Comparison of ENCODE assay signal across 13 mouse cellular contexts in genomic region chr11:62466546-62466945, GRCm38 (mm10). TPM values are rescaled to one million over a fixed set of nuclear protein-coding genes. Genes with fewer than 3 reads are reported as not detected.
DNase-seq lines count a peak whose midpoint lies in the region; ATAC-seq and TF ChIP-seq lines count a peak whose summit lies in the region.
"Had no signal": no experiment of that assay in that cellular context is flagged by ENCODE, and none has a peak within 500 bp of the region (broad histone marks: within the 10 kb centered on the region; RNA-seq: fewer than 3 reads in every experiment).

No protein-coding gene starts in this region.

- peak overlapping the region; percentile 14; the same call in 1 of the 2 replicates for H3K9ac ChIP-seq in liver, embryonic 13.5 days
- no peak overlapping the region for H3K9ac ChIP-seq in stomach, postnatal 0 days (ENCODE audit: low read length)
- H3K9ac ChIP-seq in forebrain, embryonic 12.5 days = no peak overlapping the region
- H3K9ac ChIP-seq in forebrain, embryonic 13.5 days = no peak overlapping the region

- H3K27me3 ChIP-seq in liver, embryonic 13.5 days = no peaks in the 10 kb centered on the region
- no peaks in the 10 kb centered on the region for H3K27me3 ChIP-seq in stomach, postnatal 0 days (ENCODE audit: control insufficient read depth, insufficient read depth, low read length)
- H3K27me3 ChIP-seq in forebrain, embryonic 12.5 days = no peaks in the 10 kb centered on the region
- H3K27me3 ChIP-seq in forebrain, embryonic 13.5 days = no peaks in the 10 kb centered on the region

- 0 out of 2 replicates have a peak, but pooled peaks cover under 1% of the 10 kb centered on the region for H3K36me3 ChIP-seq in liver, embryonic 13.5 days
- H3K36me3 ChIP-seq in stomach, postnatal 0 days (ENCODE audit: control insufficient read depth, insufficient read depth, low read length) = no peaks in the 10 kb centered on the region
- no peaks in the 10 kb centered on the region for H3K36me3 ChIP-seq in forebrain, embryonic 12.5 days (replicated peaks)
- no peaks in the 10 kb centered on the region for H3K36me3 ChIP-seq in forebrain, embryonic 13.5 days (ENCODE audit: poor library complexity, severe bottlenecking)

- no peak for TF ChIP-seq EP300 in stomach, postnatal 0 days (optimal IDR thresholded peaks at IDR 0.05)

- H3K4me1 ChIP-seq in liver, embryonic 13.5 days (replicated peaks) = peaks cover 62% of the 10 kb centered on the region
- no peaks in the 10 kb centered on the region for H3K4me1 ChIP-seq in stomach, postnatal 0 days (replicated peaks; ENCODE audit: control insufficient read depth, insufficient read depth)
- no peaks in the 10 kb centered on the region for H3K4me1 ChIP-seq in forebrain, embryonic 12.5 days
- H3K4me1 ChIP-seq in forebrain, embryonic 13.5 days = peaks cover 4% of the 10 kb centered on the region; the same call in 1 of the 2 replicates
- H3K4me1 ChIP-seq: midbrain, embryonic 10.5 days had no signal

- 10% methylated on average over 3 of the region's 3 CpGs for WGBS in liver, embryonic 13.5 days (ENCODE audit: insufficient replicate concordance)
- WGBS in stomach, postnatal 0 days = 73% methylated on average over 3 of the region's 3 CpGs
- 97% methylated on average over 3 of the region's 3 CpGs for WGBS in forebrain, embryonic 12.5 days
- WGBS in forebrain, embryonic 13.5 days = 90% methylated on average over 3 of the region's 3 CpGs

- peak; percentile 35 for DNase-seq in lung, postnatal 36 days
- DNase-seq in lung, postnatal 4 days = no peak
- DNase-seq in MEL-GATA-1-ER (ENCODE audit: extremely low read depth, low read depth) = peak; percentile 97
- peak; percentile 56 for DNase-seq in liver, embryonic 13.5 days
- DNase-seq in stomach, postnatal 0 days (ENCODE audit: low spot score) = peak; percentile 37
- DNase-seq in gastrocnemius, postnatal 10 days = no peak
- DNase-seq: adrenal gland, adult 8-10 months; cerebellum, postnatal 36 days had no signal

- H3K4me3 ChIP-seq in liver, embryonic 13.5 days (replicated peaks) = no peak overlapping the region
- no peak overlapping the region for H3K4me3 ChIP-seq in stomach, postnatal 0 days (ENCODE audit: low read depth, low read length)
- H3K4me3 ChIP-seq in forebrain, embryonic 12.5 days (replicated peaks) = no peak overlapping the region
- H3K4me3 ChIP-seq in forebrain, embryonic 13.5 days = no peak overlapping the region
- H3K4me3 ChIP-seq: erythroblast, embryonic 14.5 days; midbrain, embryonic 10.5 days had no signal

- H3K27ac ChIP-seq in liver, embryonic 13.5 days = peak overlapping the region; percentile 83
- no peak overlapping the region for H3K27ac ChIP-seq in stomach, postnatal 0 days (replicated peaks)
- H3K27ac ChIP-seq in forebrain, embryonic 12.5 days = no peak overlapping the region
- H3K27ac ChIP-seq in forebrain, embryonic 13.5 days = no peak overlapping the region
- H3K27ac ChIP-seq: midbrain, embryonic 10.5 days had no signal

- TF ChIP-seq CTCF in stomach, postnatal 0 days (IDR thresholded peaks at IDR 0.05; ENCODE audit: low read depth) = no peak

- H3K4me2 ChIP-seq in liver, embryonic 13.5 days = peak overlapping the region; percentile 10
- no peak overlapping the region for H3K4me2 ChIP-seq in stomach, postnatal 0 days (replicated peaks; ENCODE audit: low read depth)
- no peak overlapping the region for H3K4me2 ChIP-seq in forebrain, embryonic 12.5 days
- no peak overlapping the region for H3K4me2 ChIP-seq in forebrain, embryonic 13.5 days

- H3K9me3 ChIP-seq in liver, embryonic 13.5 days (replicated peaks) = no peaks in the 10 kb centered on the region
- no peaks in the 10 kb centered on the region for H3K9me3 ChIP-seq in stomach, postnatal 0 days (ENCODE audit: control insufficient read depth, low read length)
- H3K9me3 ChIP-seq in forebrain, embryonic 12.5 days = no peaks in the 10 kb centered on the region
- no peaks in the 10 kb centered on the region for H3K9me3 ChIP-seq in forebrain, embryonic 13.5 days (replicated peaks)
- H3K9me3 ChIP-seq: midbrain, embryonic 10.5 days had no signal

- ATAC-seq in liver, embryonic 13.5 days (ENCODE audit: low read depth) = peak; percentile 82
- peak; percentile 96 for ATAC-seq in stomach, postnatal 0 days (ENCODE audit: low FRiP score, low TSS enrichment)
- ATAC-seq in forebrain, embryonic 12.5 days (ENCODE audit: low FRiP score) = no peak
- no peak for ATAC-seq in forebrain, embryonic 13.5 days
- ATAC-seq: hindbrain, embryonic 16.5 days had no signal

RNA-seq across cellular contexts. Expression of gene Ncor1, which starts 8.2 kb away (rescaled TPM):
- polyA plus RNA-seq in liver, embryonic 13.5 days (2015; fragmentation: Nextera tagmentation; extraction: Ambion mirVana) = 76.6 and 79.2 TPM in 2 replicates
- polyA plus RNA-seq in stomach, postnatal 0 days (2015; fragmentation: Nextera tagmentation; extraction: Ambion mirVana) = 82.2 and 84.6 TPM in 2 replicates
- 202 and 222 TPM in 2 replicates for polyA plus RNA-seq in forebrain, embryonic 12.5 days (2016; fragmentation: Nextera tagmentation; extraction: Ambion mirVana)
- 100 to 1,000 TPM; 132 to 145 TPM for total RNA-seq in gastrocnemius, postnatal 10 days (2021)
- polyA plus RNA-seq in forebrain, embryonic 13.5 days (2015; fragmentation: Nextera tagmentation; extraction: Ambion mirVana) = 120 and 170 TPM in 2 replicates

RNA-seq across cellular contexts. Expression of gene Pigl, which starts 8.3 kb away (rescaled TPM):
- 5.4 and 6.2 TPM in 2 replicates for polyA plus RNA-seq in liver, embryonic 13.5 days (2015; fragmentation: Nextera tagmentation; extraction: Ambion mirVana)
- 5.6 and 5.8 TPM in 2 replicates for polyA plus RNA-seq in stomach, postnatal 0 days (2015; fragmentation: Nextera tagmentation; extraction: Ambion mirVana)
- 10.2 and 10.8 TPM in 2 replicates for polyA plus RNA-seq in forebrain, embryonic 12.5 days (2016; fragmentation: Nextera tagmentation; extraction: Ambion mirVana)
- total RNA-seq in gastrocnemius, postnatal 10 days (2021) = 1 to 10 TPM; 2.9 to 3.7 TPM
- 6.2 and 7.6 TPM in 2 replicates for polyA plus RNA-seq in forebrain, embryonic 13.5 days (2015; fragmentation: Nextera tagmentation; extraction: Ambion mirVana)

Comparison
In these comparisons a context has a peak if more than half of its experiments do, and no peak if none do; other contexts are left out.
1. DNase-seq: peak in lung, postnatal 36 days (single experiment), MEL-GATA-1-ER (single experiment), liver, embryonic 13.5 days (single experiment) and stomach, postnatal 0 days (single experiment); none in lung, postnatal 4 days (0 of 2) and gastrocnemius, postnatal 10 days (single experiment).
2. ATAC-seq: peak in liver, embryonic 13.5 days (single experiment) and stomach, postnatal 0 days (single experiment); none in forebrain, embryonic 12.5 days (single experiment) and forebrain, embryonic 13.5 days (single experiment).